Mouse (Mus musculus) testis, adult 2 months (tissue): ENCODE measurements around the gene Mdn1. TPM values are rescaled to one million over a fixed set of nuclear protein-coding genes. Genes with fewer than 3 reads are reported as not detected.

Source experiments
- H3K27ac ChIP-seq: fragments of 200-500 bp; 2 replicates; pipeline ENCODE4 v1.5.1; 2012; ENCODE audit warnings: low read depth, low read length; ENCODE audit not compliant: control insufficient read depth, insufficient read depth
- H3K27me3 ChIP-seq: fragments of 200-500 bp; 2 replicates; pipeline ENCODE4 v1.6.1; 2012; ENCODE audit warnings: mild to moderate bottlenecking, low read length, moderate library complexity; ENCODE audit not compliant: control insufficient read depth, insufficient read depth
- H3K36me3 ChIP-seq: fragments of 200-500 bp; 2 replicates; pipeline ENCODE4 v1.6.1; 2012; ENCODE audit warnings: mild to moderate bottlenecking, low read length; ENCODE audit not compliant: control insufficient read depth, insufficient read depth
- H3K4me1 ChIP-seq: fragments of 200-500 bp; 2 replicates; pipeline ENCODE4 v1.6.1; 2012; ENCODE audit warnings: low read length; ENCODE audit not compliant: control insufficient read depth, insufficient read depth
- H3K4me3 ChIP-seq: fragments of 200-500 bp; 2 replicates; pipeline ENCODE4 v1.5.1; 2012; ENCODE audit warnings: low read depth, mild to moderate bottlenecking, low read length, moderate library complexity, mixed read lengths; ENCODE audit not compliant: control insufficient read depth
- CTCF ChIP-seq: fragments of 200-500 bp; IDR thresholded peaks from 2 replicates; pipeline ENCODE4 v1.5.1; 2012; ENCODE audit warnings: low read depth, mild to moderate bottlenecking, inconsistent platforms, low read length, moderate library complexity; ENCODE audit not compliant: control insufficient read depth, insufficient read depth, insufficient replicate concordance
- POLR2A ChIP-seq: fragments of 200-500 bp; IDR thresholded peaks from 2 replicates; pipeline ENCODE4 v1.6.1; 2012; ENCODE audit warnings: low read depth, mild to moderate bottlenecking, inconsistent platforms, low read length, moderate library complexity; ENCODE audit not compliant: control insufficient read depth
- polyA plus RNA-seq: library from polyadenylated mRNA; depleted of rRNA; stranded (reverse); fragments of >200 nt; gene quantifications from 2 replicates; pipeline ENCODE4 v1.2.3, GENCODE M21; 2012; rRNA removed

Mdn1 gene
- polyA plus RNA-seq, 1 experiment: 30.5 TPM

DNA sequence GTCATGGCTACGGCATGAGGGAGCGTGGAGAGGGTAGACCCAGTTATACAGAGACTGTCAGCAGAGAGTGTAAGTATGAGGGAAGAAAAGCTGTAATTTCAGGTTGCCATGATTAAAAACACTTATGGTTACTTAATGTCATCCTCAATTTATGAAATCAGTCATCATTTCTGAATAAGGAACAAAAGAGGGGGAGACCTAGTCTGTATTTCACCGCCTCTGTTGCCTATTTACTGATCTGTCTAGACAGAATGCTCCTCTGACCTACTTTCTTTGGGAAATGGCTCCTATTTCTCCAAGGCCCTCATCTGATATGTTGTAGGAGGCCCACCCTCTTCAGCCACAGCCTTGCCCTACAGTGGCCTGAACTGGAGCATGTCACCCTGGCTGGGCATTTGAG is 163.8 kb downstream of the Mdn1 start:
- H3K27me3 ChIP-seq: no peaks in the 10 kb centered on the region
- H3K27ac ChIP-seq: no peak overlapping the region
- no peaks in the 10 kb centered on the region for H3K36me3 ChIP-seq

DNA sequence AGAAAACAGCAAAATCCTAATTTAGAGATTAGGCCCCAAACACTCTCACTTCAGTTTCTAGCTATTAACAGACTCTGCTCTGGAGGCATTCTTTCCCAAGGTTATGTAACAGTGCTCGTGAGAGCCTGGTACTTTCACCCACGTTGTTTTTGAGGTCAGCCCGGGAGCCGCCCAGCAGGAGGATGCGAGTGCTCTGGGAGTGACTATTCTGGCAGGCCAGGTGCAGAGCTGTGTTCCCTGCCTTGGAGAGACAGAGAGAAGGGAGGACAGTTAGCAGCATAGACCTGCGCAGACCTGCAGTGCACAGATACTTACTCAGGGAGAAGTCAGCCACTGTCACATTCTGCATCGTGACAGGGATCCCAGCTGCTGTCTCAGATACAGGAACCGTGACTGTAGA is 167.3 kb downstream of the Mdn1 start:
- no peaks in the 10 kb centered on the region for H3K27me3 ChIP-seq
- peaks cover 4% of the 10 kb centered on the region for H3K4me1 ChIP-seq
- H3K4me3 ChIP-seq: no peak overlapping the region
- no peaks in the 10 kb centered on the region for H3K36me3 ChIP-seq
- TF ChIP-seq POLR2A: no peak
- no peak for TF ChIP-seq CTCF
- H3K27ac ChIP-seq: no peak overlapping the region

More for the DNA sequence above, 163.8 kb downstream of the Mdn1 start:
- TF ChIP-seq POLR2A: no peak
- TF ChIP-seq CTCF: no peak
- Histone ChIP-seq H3K4me3 (no peak overlapping the region), H3K4me1 (peaks cover 3% of the 10 kb centered on the region)

Other genes starting within 250 kb of the Mdn1 start
- 0.32 and 0.35 TPM in 2 replicates for gene Gja10, start 54.4 kb upstream of the Mdn1 start, polyA plus RNA-seq
- 3.8 and 4.7 TPM in 2 replicates for gene Casp8ap2, start 41.7 kb upstream of the Mdn1 start, polyA plus RNA-seq
- 13.2 and 13.5 TPM in 2 replicates for gene Lyrm2, start 143.1 kb downstream of the Mdn1 start, polyA plus RNA-seq